Mouse (Mus musculus): ENCODE data around the gene Dnmt3a. TPM values are rescaled to one million over a fixed set of nuclear protein-coding genes. Genes with fewer than 3 reads are reported as not detected.

The Dnmt3a gene
- polyA plus RNA-seq, 1 experiment from 2014 or later, result 56.5 TPM

GRCm38 (mm10) chr12:3837081-3837832, 31.4 kb downstream of the Dnmt3a start:
- WGBS, result 68% methylated on average over 9 of the region's 9 CpGs
- no peak overlapping the region for H3K4me2 ChIP-seq
- peaks cover 3% of the 10 kb centered on the region; the same call in 1 of the 2 replicates for H3K36me3 ChIP-seq (ENCODE audit: control insufficient read depth, insufficient read depth, low read length)
- no peak overlapping the region for H3K9ac ChIP-seq (ENCODE audit: low read length)
- H3K4me3 ChIP-seq (ENCODE audit: low read depth, low read length), result no peak overlapping the region
- H3K9me3 ChIP-seq (ENCODE audit: control insufficient read depth, low read length), result no peaks in the 10 kb centered on the region
- no peak for ATAC-seq (ENCODE audit: low FRiP score)
- no peak for DNase-seq (ENCODE audit: low spot score, missing footprints)
- H3K27ac ChIP-seq (ENCODE audit: low read depth, low read length), result no peak overlapping the region
- no peaks in the 10 kb centered on the region for H3K27me3 ChIP-seq (ENCODE audit: control insufficient read depth, insufficient read depth, low read length)
- H3K4me1 ChIP-seq (ENCODE audit: control insufficient read depth, insufficient read depth, low read length), result peaks cover 15% of the 10 kb centered on the region

GRCm38 (mm10) chr12:3838009-3838408, 32.2 kb downstream of the Dnmt3a start:
- ATAC-seq (ENCODE audit: low FRiP score) (no peak), DNase-seq (ENCODE audit: low spot score, missing footprints) (no peak)
- Histone ChIP-seq H3K4me1 (ENCODE audit: control insufficient read depth, insufficient read depth, low read length) (peaks cover 17% of the 10 kb centered on the region), H3K27me3 (ENCODE audit: control insufficient read depth, insufficient read depth, low read length) (no peaks in the 10 kb centered on the region), H3K4me2 (no peak overlapping the region), H3K9ac (ENCODE audit: low read length) (no peak overlapping the region), H3K27ac (ENCODE audit: low read depth, low read length) (no peak overlapping the region), H3K4me3 (ENCODE audit: low read depth, low read length) (no peak overlapping the region), H3K36me3 (ENCODE audit: control insufficient read depth, insufficient read depth, low read length) (peaks cover 3% of the 10 kb centered on the region; the same call in 1 of the 2 replicates), H3K9me3 (ENCODE audit: control insufficient read depth, low read length) (no peaks in the 10 kb centered on the region)
- WGBS, result 85% methylated on average over 4 of the region's 4 CpGs

DNA sequence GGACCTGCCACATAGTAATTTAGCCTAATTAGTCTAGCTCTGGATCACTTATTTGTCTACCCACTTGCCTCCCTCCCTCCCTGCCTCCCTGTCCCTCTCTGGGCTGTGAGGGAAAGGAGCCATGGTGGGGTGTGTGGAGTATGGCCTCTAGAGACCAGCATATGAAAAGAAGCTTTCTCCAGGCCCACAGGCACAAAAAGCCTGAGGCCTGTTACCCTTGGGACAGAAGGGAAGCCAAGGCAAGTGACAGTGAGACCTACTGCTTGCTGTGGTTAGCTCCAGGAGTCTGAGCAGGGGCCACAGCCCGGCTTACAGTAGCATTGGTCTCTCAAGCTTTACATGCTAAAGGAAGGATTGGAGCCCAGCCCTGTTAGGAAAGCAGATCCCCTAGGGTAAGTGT, 33.9 kb downstream of the Dnmt3a start:
- no peak for ATAC-seq (ENCODE audit: low FRiP score)
- H3K27me3 ChIP-seq (ENCODE audit: control insufficient read depth, insufficient read depth, low read length), result no peaks in the 10 kb centered on the region
- peaks cover 3% of the 10 kb centered on the region; the same call in 1 of the 2 replicates for H3K36me3 ChIP-seq (ENCODE audit: control insufficient read depth, insufficient read depth, low read length)
- no peak overlapping the region for H3K9ac ChIP-seq (ENCODE audit: low read length)
- 96% methylated on average over 1 of the region's 1 CpGs for WGBS
- H3K27ac ChIP-seq (ENCODE audit: low read depth, low read length), result no peak overlapping the region
- no peak for DNase-seq (ENCODE audit: low spot score, missing footprints)
- H3K4me2 ChIP-seq, result no peak overlapping the region
- no peak overlapping the region for H3K4me3 ChIP-seq (ENCODE audit: low read depth, low read length)
- no peaks in the 10 kb centered on the region for H3K9me3 ChIP-seq (ENCODE audit: control insufficient read depth, low read length)
- peaks cover 18% of the 10 kb centered on the region for H3K4me1 ChIP-seq (ENCODE audit: control insufficient read depth, insufficient read depth, low read length)

DNA sequence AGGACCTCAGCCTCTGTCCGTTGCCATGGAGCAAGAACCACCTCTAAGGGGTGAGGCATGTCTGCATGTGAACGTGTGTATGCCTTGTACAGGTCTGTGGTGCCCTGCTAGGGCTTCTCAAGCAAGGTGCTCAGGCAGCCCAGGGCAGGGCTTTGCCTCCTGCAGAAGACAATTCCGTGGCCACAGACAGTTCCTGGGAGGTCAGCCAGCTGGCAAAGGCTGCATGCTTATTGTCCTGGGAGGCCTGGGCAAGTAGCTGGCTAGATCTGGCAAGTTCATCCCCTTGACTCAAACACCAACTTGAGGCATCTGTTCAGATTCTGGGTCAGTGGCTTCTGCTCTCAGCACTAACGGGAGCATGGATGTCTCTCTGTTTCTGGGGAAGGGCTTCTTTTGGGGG, 35.3 kb downstream of the Dnmt3a start:
- Histone ChIP-seq H3K4me3 (ENCODE audit: low read depth, low read length) (no peak overlapping the region), H3K27ac (ENCODE audit: low read depth, low read length) (no peak overlapping the region), H3K9me3 (ENCODE audit: control insufficient read depth, low read length) (no peaks in the 10 kb centered on the region), H3K9ac (ENCODE audit: low read length) (no peak overlapping the region), H3K27me3 (ENCODE audit: control insufficient read depth, insufficient read depth, low read length) (no peaks in the 10 kb centered on the region), H3K36me3 (ENCODE audit: control insufficient read depth, insufficient read depth, low read length) (no peaks in the 10 kb centered on the region; the same call in 1 of the 2 replicates), H3K4me1 (ENCODE audit: control insufficient read depth, insufficient read depth, low read length) (peaks cover 13% of the 10 kb centered on the region), H3K4me2 (no peak overlapping the region)
- no peak for ATAC-seq (ENCODE audit: low FRiP score)
- no peak for DNase-seq (ENCODE audit: low spot score, missing footprints)
- 73% methylated on average over 4 of the region's 4 CpGs for WGBS

GRCm38 (mm10) chr12:3842843-3843242, 37.0 kb downstream of the Dnmt3a start:
- Histone ChIP-seq H3K9me3 (ENCODE audit: control insufficient read depth, low read length) (no peaks in the 10 kb centered on the region), H3K4me3 (ENCODE audit: low read depth, low read length) (no peak overlapping the region), H3K9ac (ENCODE audit: low read length) (0 out of 2 replicates have a peak overlapping the region, but pooled peaks have one; percentile 21), H3K4me2 (no peak overlapping the region), H3K27me3 (ENCODE audit: control insufficient read depth, insufficient read depth, low read length) (no peaks in the 10 kb centered on the region), H3K27ac (ENCODE audit: low read depth, low read length) (peak overlapping the region; percentile 26; the same call in 1 of the 2 replicates), H3K4me1 (ENCODE audit: control insufficient read depth, insufficient read depth, low read length) (peaks cover 13% of the 10 kb centered on the region), H3K36me3 (ENCODE audit: control insufficient read depth, insufficient read depth, low read length) (no peaks in the 10 kb centered on the region)
- DNase-seq (ENCODE audit: low spot score, missing footprints) (peak; percentile 82), ATAC-seq (ENCODE audit: low FRiP score) (0 out of 2 replicates have a peak, but pooled peaks have one; percentile 9)
- 48% methylated on average over 6 of the region's 6 CpGs for whole genome bisulfite sequencing

DNA sequence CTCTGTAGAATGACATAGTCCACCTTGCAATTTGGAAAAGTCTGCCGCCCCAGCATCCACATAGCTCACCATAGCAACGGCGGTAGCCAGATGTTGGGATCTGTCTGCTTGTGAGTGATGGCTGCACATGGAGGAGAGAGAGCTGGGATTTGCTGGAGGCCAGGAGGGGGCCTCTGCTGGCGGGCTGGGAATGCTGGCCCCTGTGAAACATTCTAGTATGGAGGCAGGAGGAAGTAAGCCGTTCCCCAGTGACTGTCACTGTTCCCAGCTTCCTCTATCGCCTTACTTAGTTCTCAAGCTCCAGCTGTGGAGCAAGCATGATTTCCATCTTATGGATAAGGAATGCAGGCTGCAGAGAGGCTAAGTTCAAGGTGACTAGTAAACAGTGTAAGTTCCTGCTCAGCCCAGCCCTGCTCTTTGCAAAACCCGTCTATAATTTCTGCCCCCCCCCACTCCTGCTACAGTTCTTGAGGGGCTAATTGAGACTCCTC, 37.6 kb downstream of the Dnmt3a start:
- no peak overlapping the region for H3K4me2 ChIP-seq
- WGBS, result 25% methylated on average over 7 of the region's 7 CpGs
- DNase-seq (ENCODE audit: low spot score, missing footprints), result peak; percentile 82

DNA sequence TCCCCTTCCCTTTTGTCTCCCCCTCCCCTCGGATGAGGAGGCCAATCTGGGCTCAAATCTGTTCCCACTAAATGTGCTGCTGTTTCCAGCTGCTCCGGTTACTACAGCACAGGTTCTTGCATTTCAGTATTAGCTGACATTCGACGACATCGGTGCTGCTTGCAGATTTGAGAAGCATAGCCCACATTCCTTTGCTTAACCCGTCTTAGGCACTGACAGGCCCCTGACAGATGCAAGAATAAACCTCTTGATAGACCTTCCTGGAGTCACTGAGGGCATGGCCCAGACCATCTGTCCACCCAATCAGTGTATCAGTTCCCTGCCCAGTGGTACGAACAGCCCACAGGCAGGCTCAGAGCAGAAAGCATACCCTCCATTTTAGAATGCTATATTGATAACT, 38.1 kb downstream of the Dnmt3a start:
- Histone ChIP-seq H3K4me2 (no peak overlapping the region), H3K4me1 (ENCODE audit: control insufficient read depth, insufficient read depth, low read length) (peaks cover 13% of the 10 kb centered on the region), H3K9ac (ENCODE audit: low read length) (no peak overlapping the region), H3K9me3 (ENCODE audit: control insufficient read depth, low read length) (no peaks in the 10 kb centered on the region), H3K36me3 (ENCODE audit: control insufficient read depth, insufficient read depth, low read length) (no peaks in the 10 kb centered on the region), H3K4me3 (ENCODE audit: low read depth, low read length) (no peak overlapping the region), H3K27ac (ENCODE audit: low read depth, low read length) (no peak overlapping the region), H3K27me3 (ENCODE audit: control insufficient read depth, insufficient read depth, low read length) (no peaks in the 10 kb centered on the region)
- ATAC-seq (ENCODE audit: low FRiP score) (0 out of 2 replicates have a peak, but pooled peaks have one; percentile 22), DNase-seq (ENCODE audit: low spot score, missing footprints) (no peak)
- 39% methylated on average over 7 of the region's 7 CpGs for WGBS

More for the DNA sequence above, 37.6 kb downstream of the Dnmt3a start:
- ATAC-seq (ENCODE audit: low FRiP score), result peak; percentile 69; the same call in 1 of the 2 replicates
- Histone ChIP-seq H3K27ac (ENCODE audit: low read depth, low read length) (no peak overlapping the region), H3K9ac (ENCODE audit: low read length) (no peak overlapping the region), H3K9me3 (ENCODE audit: control insufficient read depth, low read length) (no peaks in the 10 kb centered on the region), H3K4me1 (ENCODE audit: control insufficient read depth, insufficient read depth, low read length) (peaks cover 13% of the 10 kb centered on the region), H3K4me3 (ENCODE audit: low read depth, low read length) (no peak overlapping the region), H3K27me3 (ENCODE audit: control insufficient read depth, insufficient read depth, low read length) (no peaks in the 10 kb centered on the region), H3K36me3 (ENCODE audit: control insufficient read depth, insufficient read depth, low read length) (no peaks in the 10 kb centered on the region)

DNA sequence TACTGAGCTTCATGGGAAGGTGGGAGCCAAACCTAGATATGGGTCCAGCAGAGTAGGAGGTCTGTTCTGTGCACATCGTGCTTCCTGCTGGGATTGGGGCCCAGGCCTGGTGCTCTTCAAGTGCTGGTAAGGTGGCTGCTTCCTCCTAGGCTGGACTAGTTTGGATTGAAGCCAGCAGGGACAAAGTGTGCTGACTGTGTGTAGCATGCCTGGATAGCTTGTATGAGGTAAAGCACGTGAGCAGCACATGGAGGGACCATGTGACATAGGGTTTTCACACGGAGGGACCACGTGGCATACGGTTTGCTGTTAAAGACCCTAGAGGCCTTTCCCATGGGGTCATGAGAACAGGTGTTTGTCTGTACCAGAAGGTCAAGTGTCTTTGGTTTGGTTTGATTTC, 38.5 kb downstream of the Dnmt3a start:
- 91% methylated on average over 5 of the region's 5 CpGs for WGBS
- DNase-seq (ENCODE audit: low spot score, missing footprints) (no peak), ATAC-seq (ENCODE audit: low FRiP score) (no peak)
- no peaks in the 10 kb centered on the region for H3K36me3 ChIP-seq (ENCODE audit: control insufficient read depth, insufficient read depth, low read length)
- H3K27me3 ChIP-seq (ENCODE audit: control insufficient read depth, insufficient read depth, low read length), result no peaks in the 10 kb centered on the region
- H3K9ac ChIP-seq (ENCODE audit: low read length), result no peak overlapping the region
- H3K4me1 ChIP-seq (ENCODE audit: control insufficient read depth, insufficient read depth, low read length), result peaks cover 13% of the 10 kb centered on the region
- H3K27ac ChIP-seq (ENCODE audit: low read depth, low read length), result no peak overlapping the region
- no peaks in the 10 kb centered on the region for H3K9me3 ChIP-seq (ENCODE audit: control insufficient read depth, low read length)
- H3K4me2 ChIP-seq, result no peak overlapping the region
- H3K4me3 ChIP-seq (ENCODE audit: low read depth, low read length), result no peak overlapping the region

DNA sequence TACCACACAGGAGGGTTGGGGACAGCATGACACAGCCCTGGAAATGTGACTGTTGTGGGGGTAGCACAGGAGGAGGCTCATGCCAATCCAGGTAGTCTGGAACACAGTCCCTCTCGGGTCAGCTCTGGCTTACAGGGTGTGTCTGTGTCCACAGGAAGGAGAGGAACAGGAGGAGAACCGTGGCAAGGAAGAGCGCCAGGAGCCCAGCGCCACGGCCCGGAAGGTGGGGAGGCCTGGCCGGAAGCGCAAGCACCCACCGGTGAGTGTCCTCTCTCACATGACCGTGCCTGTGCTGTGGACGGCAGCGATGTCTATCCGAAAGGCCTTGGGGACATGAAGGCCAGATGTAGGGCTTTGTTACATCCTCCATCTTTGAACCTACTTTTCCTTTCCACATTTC, 43.7 kb downstream of the Dnmt3a start:
- Histone ChIP-seq H3K9ac (ENCODE audit: low read length) (no peak overlapping the region), H3K4me1 (ENCODE audit: control insufficient read depth, insufficient read depth, low read length) (peaks cover 3% of the 10 kb centered on the region; the same call in 1 of the 2 replicates), H3K36me3 (ENCODE audit: control insufficient read depth, insufficient read depth, low read length) (no peaks in the 10 kb centered on the region; the same call in 1 of the 2 replicates), H3K27ac (ENCODE audit: low read depth, low read length) (no peak overlapping the region), H3K4me2 (no peak overlapping the region), H3K9me3 (ENCODE audit: control insufficient read depth, low read length) (no peaks in the 10 kb centered on the region), H3K27me3 (ENCODE audit: control insufficient read depth, insufficient read depth, low read length) (no peaks in the 10 kb centered on the region), H3K4me3 (ENCODE audit: low read depth, low read length) (no peak overlapping the region)
- ATAC-seq (ENCODE audit: low FRiP score) (no peak), DNase-seq (ENCODE audit: low spot score, missing footprints) (peak; percentile 17)
- 89% methylated on average over 13 of the region's 13 CpGs for WGBS

Data from midbrain, embryonic 11.5 days (tissue).